Comparison of ENCODE assay signal across 24 mouse cellular contexts in the genomic region with DNA sequence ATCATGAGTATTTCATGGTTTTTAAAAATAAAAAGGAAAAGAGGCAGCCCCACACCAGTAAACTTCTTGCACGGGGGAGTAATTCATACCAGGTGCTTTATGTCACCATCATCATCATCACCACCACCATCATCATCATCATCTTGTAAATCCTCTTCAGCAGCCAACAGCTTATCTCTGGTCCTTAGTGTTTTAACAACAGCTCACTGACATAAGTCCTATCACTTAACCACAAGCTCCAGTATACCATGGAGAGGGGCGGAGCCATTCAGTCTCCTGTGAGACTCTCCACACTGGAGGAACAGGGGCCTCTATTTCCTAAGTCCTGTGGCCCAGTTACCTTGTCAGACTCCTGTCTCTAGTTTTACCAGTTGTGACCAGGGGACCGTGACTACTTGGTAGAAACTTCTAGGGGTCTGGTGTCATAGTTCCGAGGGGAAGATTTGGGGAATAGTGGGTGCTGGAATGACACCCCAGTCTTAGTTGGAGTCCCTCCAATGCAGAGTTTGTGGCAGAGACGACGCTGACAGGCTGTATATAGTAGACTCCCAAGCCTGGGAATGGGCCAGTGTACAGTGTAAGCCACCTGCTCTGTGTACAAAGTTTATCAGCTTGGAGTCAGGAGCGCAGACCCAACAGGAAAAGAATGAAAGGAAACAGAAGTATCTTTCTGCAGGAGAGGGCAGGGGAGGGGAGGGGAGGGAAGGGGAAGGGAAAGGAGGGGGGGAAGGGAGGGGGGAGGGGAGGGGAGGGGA. TPM values are rescaled to one million over a fixed set of nuclear protein-coding genes. Genes with fewer than 3 reads are reported as not detected.
DNase-seq lines count a peak whose midpoint lies in the region; ATAC-seq and TF ChIP-seq lines count a peak whose summit lies in the region.
"Had no signal": no experiment of that assay in that cellular context is flagged by ENCODE, and none has a peak within 500 bp of the region (broad histone marks: within the 10 kb centered on the region; RNA-seq: fewer than 3 reads in every experiment).

No protein-coding gene starts in this region.

- no peak overlapping the region for H3K4me2 ChIP-seq in liver, embryonic 15.5 days
- H3K4me2 ChIP-seq in stomach, postnatal 0 days (replicated peaks; ENCODE audit: low read depth) = no peak overlapping the region
- H3K4me2 ChIP-seq: embryonic facial prominence, embryonic 15.5 days; heart, embryonic 11.5 days; hindbrain, embryonic 12.5 days; intestine, embryonic 15.5 days; lung, embryonic 14.5 days; midbrain, embryonic 13.5 days had no signal

- H3K4me3 ChIP-seq in liver, embryonic 15.5 days (replicated peaks) = no peak overlapping the region
- no peak overlapping the region for H3K4me3 ChIP-seq in stomach, postnatal 0 days (ENCODE audit: low read depth, low read length)
- H3K4me3 ChIP-seq: embryonic facial prominence, embryonic 15.5 days; hindbrain, embryonic 12.5 days; intestine, embryonic 15.5 days; midbrain, embryonic 13.5 days had no signal

- DNase-seq in MEL-GATA-1-ER (ENCODE audit: extremely low read depth, low read depth) (peak; percentile 78), liver (peak; percentile 54)
- no peak for DNase-seq in stomach, postnatal 0 days (ENCODE audit: low spot score)
- no peak for DNase-seq in layer of hippocampus, postnatal 25 days (ENCODE audit: extremely low spot score in 1 of 2, low spot score in 1 of 2)
- DNase-seq in ovary, adult 18-20 months (ENCODE audit: low spot score) = no peak
- DNase-seq in c-Kit-positive CD71-positive TER-119-positive erythroid progenitor cells, embryonic 14.5 days (ENCODE audit: low spot score) = no peak
- DNase-seq: adrenal gland, adult 8-10 months; gastrocnemius, postnatal 25 days; heart, adult 11 months; heart, postnatal 36 days; lung, embryonic 14.5 days; lung, postnatal 14 days; spleen, adult 18-20 months; thymus, adult 2 months; thymus, postnatal 4 days had no signal

- TF ChIP-seq CTCF in stomach, postnatal 0 days (IDR thresholded peaks at IDR 0.05; ENCODE audit: low read depth) = no peak

- 27% methylated on average over 7 of the region's 7 CpGs for WGBS in liver, embryonic 15.5 days (ENCODE audit: insufficient replicate concordance)
- WGBS in stomach, postnatal 0 days = 70% methylated on average over 7 of the region's 7 CpGs

- H3K27me3 ChIP-seq in liver, embryonic 15.5 days = no peaks in the 10 kb centered on the region
- H3K27me3 ChIP-seq in stomach, postnatal 0 days (ENCODE audit: control insufficient read depth, insufficient read depth, low read length) = no peaks in the 10 kb centered on the region
- H3K27me3 ChIP-seq: embryonic facial prominence, embryonic 15.5 days; hindbrain, embryonic 12.5 days; intestine, embryonic 15.5 days; megakaryocyte, embryonic 14.5 days; midbrain, embryonic 13.5 days had no signal

- H3K27ac ChIP-seq in liver, embryonic 15.5 days (replicated peaks) = no peak overlapping the region
- H3K27ac ChIP-seq in stomach, postnatal 0 days (replicated peaks) = no peak overlapping the region
- H3K27ac ChIP-seq: embryonic facial prominence, embryonic 15.5 days; hindbrain, embryonic 12.5 days; hindbrain, postnatal 0 days; intestine, embryonic 15.5 days; midbrain, embryonic 13.5 days had no signal

- no peak overlapping the region for H3K9ac ChIP-seq in liver, embryonic 15.5 days
- H3K9ac ChIP-seq in stomach, postnatal 0 days (ENCODE audit: low read length) = no peak overlapping the region
- H3K9ac ChIP-seq: embryonic facial prominence, embryonic 15.5 days; hindbrain, embryonic 12.5 days; intestine, embryonic 15.5 days; lung, embryonic 14.5 days; midbrain, embryonic 13.5 days had no signal

- TF ChIP-seq EP300 in stomach, postnatal 0 days (optimal IDR thresholded peaks at IDR 0.05) = no peak

- peaks cover 11% of the 10 kb centered on the region for H3K4me1 ChIP-seq in liver, embryonic 15.5 days (replicated peaks)
- H3K4me1 ChIP-seq in stomach, postnatal 0 days (replicated peaks; ENCODE audit: control insufficient read depth, insufficient read depth) = no peaks in the 10 kb centered on the region
- H3K4me1 ChIP-seq: embryonic facial prominence, embryonic 15.5 days; intestine, embryonic 15.5 days had no signal

- peak; percentile 71 for ATAC-seq in liver, embryonic 15.5 days (ENCODE audit: insufficient read depth)
- ATAC-seq in stomach, postnatal 0 days (ENCODE audit: low FRiP score, low TSS enrichment) = 0 out of 2 replicates have a peak, but pooled peaks have one; percentile 49
- ATAC-seq: forebrain, embryonic 14.5 days; intestine, embryonic 15.5 days; midbrain, embryonic 13.5 days had no signal

- no peaks in the 10 kb centered on the region for H3K36me3 ChIP-seq in liver, embryonic 15.5 days (replicated peaks)
- no peaks in the 10 kb centered on the region for H3K36me3 ChIP-seq in stomach, postnatal 0 days (ENCODE audit: control insufficient read depth, insufficient read depth, low read length)
- H3K36me3 ChIP-seq: embryonic facial prominence, embryonic 15.5 days; hindbrain, embryonic 12.5 days; intestine, embryonic 15.5 days; midbrain, embryonic 13.5 days had no signal

- H3K9me3 ChIP-seq in liver, embryonic 15.5 days (replicated peaks) = no peaks in the 10 kb centered on the region
- H3K9me3 ChIP-seq in stomach, postnatal 0 days (ENCODE audit: control insufficient read depth, low read length) = no peaks in the 10 kb centered on the region
- H3K9me3 ChIP-seq: embryonic facial prominence, embryonic 15.5 days; hindbrain, embryonic 12.5 days; intestine, embryonic 15.5 days; megakaryocyte, embryonic 14.5 days; midbrain, embryonic 13.5 days had no signal

RNA-seq across cellular contexts. Expression of gene Nfkb1, which starts 35.4 kb away (rescaled TPM):
- 12.0 and 13.2 TPM in 2 replicates for polyA plus RNA-seq in liver, embryonic 15.5 days (2015; fragmentation: Nextera tagmentation; extraction: Ambion mirVana)
- polyA plus RNA-seq in stomach, postnatal 0 days (2015; fragmentation: Nextera tagmentation; extraction: Ambion mirVana) = 13.7 and 16.7 TPM in 2 replicates
- total RNA-seq in layer of hippocampus, postnatal 25 days (2021) = 10 to 100 TPM; 20.5 to 25.2 TPM

Comparison
In these comparisons a context has a peak if more than half of its experiments do, and no peak if none do; other contexts are left out.
1. DNase-seq: peak in MEL-GATA-1-ER (single experiment) and liver (single experiment); none in stomach, postnatal 0 days (single experiment), layer of hippocampus, postnatal 25 days (0 of 2), ovary, adult 18-20 months (single experiment) and c-Kit-positive CD71-positive TER-119-positive erythroid progenitor cells, embryonic 14.5 days (single experiment).